Mouse (Mus musculus) hindbrain, embryonic 15.5 days (tissue): ENCODE results near the gene Srbd1. TPM values are rescaled to one million over a fixed set of nuclear protein-coding genes. Genes with fewer than 3 reads are reported as not detected.

Experiments
- ATAC-seq: fragments of 200-750 bp; cut with Nextera tagmentation; 2 replicates; pipeline ENCODE4 v1.8.0; 2017; ENCODE audit warnings: low read depth, moderate number of reproducible peaks, moderate TSS enrichment; ENCODE audit not compliant: low FRiP score
- H3K27ac ChIP-seq: fragments of 300-500 bp; sonication (generic); replicated peaks from 2 replicates; pipeline ENCODE4 v1.5.1; 2015; ENCODE audit warnings: mild to moderate bottlenecking, inconsistent platforms
- H3K27me3 ChIP-seq: fragments of 300-500 bp; sonication (generic); 2 replicates; pipeline ENCODE4 v1.6.1; 2015; ENCODE audit warnings: control low read depth, inconsistent platforms
- H3K36me3 ChIP-seq: fragments of 300-500 bp; sonication (generic); 2 replicates; pipeline ENCODE4 v1.6.1; 2015; ENCODE audit warnings: control low read depth, inconsistent platforms
- H3K4me1 ChIP-seq: fragments of 300-500 bp; sonication (generic); replicated peaks from 2 replicates; pipeline ENCODE4 v1.6.1; 2015; ENCODE audit warnings: control low read depth, inconsistent platforms
- H3K4me2 ChIP-seq: fragments of 300-500 bp; sonication (generic); 2 replicates; pipeline ENCODE4 v1.6.1; 2015; ENCODE audit warnings: moderate library complexity, mild to moderate bottlenecking, inconsistent platforms
- H3K4me3 ChIP-seq: fragments of 300-500 bp; sonication (generic); 2 replicates; pipeline ENCODE4 v1.5.1; 2015; ENCODE audit warnings: mild to moderate bottlenecking, inconsistent platforms
- H3K9ac ChIP-seq: fragments of 300-500 bp; sonication (generic); 2 replicates; pipeline ENCODE4 v1.6.1; 2015; ENCODE audit warnings: inconsistent platforms
- H3K9me3 ChIP-seq: fragments of 300-500 bp; sonication (generic); 2 replicates; pipeline ENCODE4 v1.6.1; 2016; ENCODE audit warnings: control low read depth, inconsistent platforms
- WGBS: fragments of 180-500 bp; shearing (Covaris S2); methylation state at CpG from one replicate; pipeline ENCODE4 v1.1.7; 2015; 5-methylcytosine and 5-hydroxymethylcytosine counted together
- polyA plus RNA-seq: library from polyadenylated mRNA; unstranded; fragments of >200 nt; fragmentation: Nextera tagmentation; extraction: Ambion mirVana; gene quantifications from 2 replicates; pipeline ENCODE4 v1.2.1, GENCODE M21; 2015

Srbd1 gene
- polyA plus RNA-seq, 1 experiment from 2014 or later, result 14.8 TPM

- Histone ChIP-seq H3K36me3 (no peaks in the 10 kb centered on the region), H3K4me1 (peaks cover 4% of the 10 kb centered on the region; the same call in 1 of the 2 replicates)
- no peak for ATAC-seq
These were observed 117.3 kb downstream of the Srbd1 start for GRCm38 (mm10) chr17:86027577-86028199.

GRCm38 (mm10) chr17:86024589-86024988, 120.4 kb downstream of the Srbd1 start:
- no peak for ATAC-seq
- Histone ChIP-seq H3K9ac (no peak overlapping the region), H3K9me3 (no peaks in the 10 kb centered on the region), H3K36me3 (no peaks in the 10 kb centered on the region), H3K27ac (no peak overlapping the region), H3K27me3 (no peaks in the 10 kb centered on the region), H3K4me2 (no peak overlapping the region), H3K4me1 (no peaks in the 10 kb centered on the region), H3K4me3 (no peak overlapping the region)
- WGBS, result 93% methylated on average over 3 of the region's 3 CpGs

More at GRCm38 (mm10) chr17:86027577-86028199, 117.3 kb downstream of the Srbd1 start:
- 88% methylated on average over 4 of the region's 4 CpGs for WGBS
- Histone ChIP-seq H3K9ac (no peak overlapping the region), H3K27ac (no peak overlapping the region), H3K27me3 (no peaks in the 10 kb centered on the region), H3K4me2 (no peak overlapping the region), H3K4me3 (no peak overlapping the region), H3K9me3 (no peaks in the 10 kb centered on the region)

GRCm38 (mm10) chr17:86022366-86022765, 122.6 kb downstream of the Srbd1 start:
- Histone ChIP-seq H3K27ac (no peak overlapping the region), H3K4me1 (no peaks in the 10 kb centered on the region), H3K9me3 (0 out of 2 replicates have a peak, but pooled peaks cover 7% of the 10 kb centered on the region), H3K9ac (no peak overlapping the region), H3K27me3 (no peaks in the 10 kb centered on the region), H3K36me3 (no peaks in the 10 kb centered on the region), H3K4me2 (no peak overlapping the region), H3K4me3 (no peak overlapping the region)
- ATAC-seq, result no peak
- 64% methylated on average over 4 of the region's 4 CpGs for WGBS

GRCm38 (mm10) chr17:86021815-86022214, 123.2 kb downstream of the Srbd1 start:
- Histone ChIP-seq H3K27me3 (no peaks in the 10 kb centered on the region), H3K9me3 (0 out of 2 replicates have a peak, but pooled peaks cover 7% of the 10 kb centered on the region), H3K27ac (no peak overlapping the region), H3K4me1 (no peaks in the 10 kb centered on the region), H3K36me3 (no peaks in the 10 kb centered on the region), H3K4me3 (no peak overlapping the region), H3K9ac (no peak overlapping the region), H3K4me2 (no peak overlapping the region)
- no peak for ATAC-seq
- 87% methylated on average over 1 of the region's 1 CpGs for WGBS

GRCm38 (mm10) chr17:86021231-86021630, 123.7 kb downstream of the Srbd1 start:
- Histone ChIP-seq H3K4me2 (no peak overlapping the region), H3K36me3 (no peaks in the 10 kb centered on the region), H3K9ac (no peak overlapping the region), H3K4me1 (no peaks in the 10 kb centered on the region), H3K4me3 (no peak overlapping the region), H3K9me3 (0 out of 2 replicates have a peak, but pooled peaks cover 7% of the 10 kb centered on the region), H3K27me3 (no peaks in the 10 kb centered on the region), H3K27ac (no peak overlapping the region)
- no peak for ATAC-seq
- WGBS, result 93% methylated on average over 5 of the region's 5 CpGs

GRCm38 (mm10) chr17:86019793-86020192, 125.2 kb downstream of the Srbd1 start:
- Histone ChIP-seq H3K36me3 (no peaks in the 10 kb centered on the region), H3K4me2 (no peak overlapping the region), H3K9me3 (0 out of 2 replicates have a peak, but pooled peaks cover 7% of the 10 kb centered on the region), H3K27ac (no peak overlapping the region), H3K4me3 (no peak overlapping the region), H3K4me1 (no peaks in the 10 kb centered on the region), H3K9ac (no peak overlapping the region), H3K27me3 (no peaks in the 10 kb centered on the region)
- no peak for ATAC-seq
- WGBS, result 92% methylated on average over 1 of the region's 1 CpGs

GRCm38 (mm10) chr17:86014246-86014645, 130.7 kb downstream of the Srbd1 start:
- no peak for ATAC-seq
- H3K27me3 ChIP-seq, result no peaks in the 10 kb centered on the region
- no peak overlapping the region for H3K4me3 ChIP-seq
- H3K36me3 ChIP-seq, result no peaks in the 10 kb centered on the region
- no peak overlapping the region for H3K4me2 ChIP-seq
- no peak overlapping the region for H3K27ac ChIP-seq
- WGBS, result 81% methylated on average over 4 of the region's 4 CpGs
- peaks cover 7% of the 10 kb centered on the region; the same call in 1 of the 2 replicates for H3K9me3 ChIP-seq
- H3K9ac ChIP-seq, result no peak overlapping the region
- H3K4me1 ChIP-seq, result no peaks in the 10 kb centered on the region

- H3K4me2 ChIP-seq, result no peak overlapping the region
- no peak overlapping the region for H3K9ac ChIP-seq
- 78% methylated on average over 1 of the region's 1 CpGs for WGBS
- ATAC-seq, result no peak
- H3K27me3 ChIP-seq, result no peaks in the 10 kb centered on the region
- no peaks in the 10 kb centered on the region for H3K4me1 ChIP-seq
- no peaks in the 10 kb centered on the region for H3K36me3 ChIP-seq
- H3K9me3 ChIP-seq, result no peaks in the 10 kb centered on the region; the same call in 1 of the 2 replicates
- no peak overlapping the region for H3K27ac ChIP-seq
- H3K4me3 ChIP-seq, result no peak overlapping the region
These were observed 132.4 kb downstream of the Srbd1 start for GRCm38 (mm10) chr17:86012576-86012975.

- H3K9ac ChIP-seq, result no peak overlapping the region
- no peaks in the 10 kb centered on the region for H3K4me1 ChIP-seq
- no peak overlapping the region for H3K27ac ChIP-seq
- no peaks in the 10 kb centered on the region for H3K27me3 ChIP-seq
- no peak overlapping the region for H3K4me3 ChIP-seq
- no peaks in the 10 kb centered on the region for H3K36me3 ChIP-seq
- ATAC-seq, result no peak
- H3K4me2 ChIP-seq, result no peak overlapping the region
- no peaks in the 10 kb centered on the region; the same call in 1 of the 2 replicates for H3K9me3 ChIP-seq
- WGBS, result 93% methylated on average over 3 of the region's 3 CpGs
These were observed 133.1 kb downstream of the Srbd1 start for GRCm38 (mm10) chr17:86011849-86012248.

GRCm38 (mm10) chr17:86008401-86008800, 136.6 kb downstream of the Srbd1 start:
- H3K9ac ChIP-seq, result no peak overlapping the region
- 69% methylated on average over 10 of the region's 10 CpGs for WGBS
- no peaks in the 10 kb centered on the region for H3K36me3 ChIP-seq
- ATAC-seq, result no peak
- H3K4me1 ChIP-seq, result no peaks in the 10 kb centered on the region
- no peak overlapping the region for H3K27ac ChIP-seq
- no peak overlapping the region for H3K4me2 ChIP-seq
- H3K27me3 ChIP-seq, result no peaks in the 10 kb centered on the region
- H3K9me3 ChIP-seq, result no peaks in the 10 kb centered on the region; the same call in 1 of the 2 replicates
- H3K4me3 ChIP-seq, result no peak overlapping the region

- Histone ChIP-seq H3K9ac (no peak overlapping the region), H3K4me3 (no peak overlapping the region), H3K27ac (no peak overlapping the region), H3K4me2 (no peak overlapping the region), H3K9me3 (no peaks in the 10 kb centered on the region; the same call in 1 of the 2 replicates), H3K27me3 (no peaks in the 10 kb centered on the region), H3K4me1 (no peaks in the 10 kb centered on the region), H3K36me3 (peaks cover 14% of the 10 kb centered on the region; the same call in 1 of the 2 replicates)
- no peak for ATAC-seq
- WGBS, result 99% methylated on average over 6 of the region's 6 CpGs
These were observed 142.9 kb downstream of the Srbd1 start for GRCm38 (mm10) chr17:86002113-86002512.

GRCm38 (mm10) chr17:86001667-86002066, 143.3 kb downstream of the Srbd1 start:
- peaks cover 18% of the 10 kb centered on the region; the same call in 1 of the 2 replicates for H3K36me3 ChIP-seq
- 96% methylated on average over 5 of the region's 5 CpGs for WGBS
- H3K4me2 ChIP-seq, result no peak overlapping the region
- no peak overlapping the region for H3K27ac ChIP-seq
- H3K9ac ChIP-seq, result no peak overlapping the region
- ATAC-seq, result no peak
- no peaks in the 10 kb centered on the region for H3K4me1 ChIP-seq
- H3K4me3 ChIP-seq, result no peak overlapping the region
- no peaks in the 10 kb centered on the region for H3K27me3 ChIP-seq
- H3K9me3 ChIP-seq, result no peaks in the 10 kb centered on the region; the same call in 1 of the 2 replicates
